Mouse (Mus musculus) ovary, adult 10 weeks (tissue): ENCODE data around the gene Pcdh20. TPM values are rescaled to one million over a fixed set of nuclear protein-coding genes. Genes with fewer than 3 reads are reported as not detected.

Experiments used
- polyA plus RNA-seq: library from polyadenylated mRNA; stranded (reverse); fragments of 350-450 nt; fragmentation: Illumina TruSeq; extraction: RNeasy Lipid Tissue Mini Kit (QIAGEN cat#74804); gene quantifications from one replicate; pipeline ENCODE4 v1.2.3, GENCODE M21; 2014

Gene Pcdh20
- 0.34 TPM for polyA plus RNA-seq

GRCm38 (mm10) chr14:88470495-88471434 is at the start of gene Pcdh20:
TSS of gene Pcdh20 (minus strand) at chr14:88471396.

